8 mouse cellular contexts compared by ENCODE assay signal in genomic region chr5:88674703-88675442, GRCm38 (mm10). TPM values are rescaled to one million over a fixed set of nuclear protein-coding genes. Genes with fewer than 3 reads are reported as not detected.
DNase-seq lines count a peak whose midpoint lies in the region; ATAC-seq and TF ChIP-seq lines count a peak whose summit lies in the region.

No protein-coding gene starts in this region.

- TF ChIP-seq POLR2A in bone marrow, adult 2 months (IDR thresholded peaks at IDR 0.05; ENCODE audit: borderline replicate concordance, control insufficient read depth, low read depth, low read length), result no peak

- no peaks in the 10 kb centered on the region for H3K4me1 ChIP-seq in bone marrow, adult 2 months (ENCODE audit: control insufficient read depth, insufficient read depth, low read length)
- peaks cover 3% of the 10 kb centered on the region; the same call in 1 of the 2 replicates for H3K4me1 ChIP-seq in hindbrain, embryonic 11.5 days (replicated peaks; ENCODE audit: control insufficient read depth, insufficient read depth, low read length)
- H3K4me1 ChIP-seq in limb, embryonic 11.5 days (ENCODE audit: control insufficient read depth, insufficient read depth, low read length), result peaks cover 7% of the 10 kb centered on the region; the same call in 1 of the 2 replicates
- peaks cover 14% of the 10 kb centered on the region for H3K4me1 ChIP-seq in midbrain, embryonic 11.5 days (ENCODE audit: control insufficient read depth, insufficient read depth, low read length)

- WGBS in bone marrow, adult 2 months, result under 1% methylated on average over 44 of the region's 47 CpGs
- WGBS in hindbrain, embryonic 11.5 days, result 2% methylated on average over 36 of the region's 47 CpGs
- WGBS in limb, embryonic 11.5 days, result under 1% methylated on average over 36 of the region's 47 CpGs
- WGBS in midbrain, embryonic 11.5 days, result under 1% methylated on average over 35 of the region's 47 CpGs

- H3K36me3 ChIP-seq in hindbrain, embryonic 11.5 days (ENCODE audit: control insufficient read depth, insufficient read depth, low read length), result peaks cover 4% of the 10 kb centered on the region
- H3K36me3 ChIP-seq in limb, embryonic 11.5 days (ENCODE audit: control insufficient read depth, insufficient read depth, low read length), result peaks cover 3% of the 10 kb centered on the region; the same call in 1 of the 2 replicates
- peaks cover 6% of the 10 kb centered on the region; the same call in 1 of the 2 replicates for H3K36me3 ChIP-seq in midbrain, embryonic 11.5 days (ENCODE audit: control insufficient read depth, insufficient read depth, low read length)

- peak; percentile 51 for ATAC-seq in erythroid progenitor cell, adult 5-6 weeks (replicated peaks; ENCODE audit: low FRiP score, poor library complexity, severe bottlenecking)
- ATAC-seq in hindbrain, embryonic 11.5 days (ENCODE audit: low FRiP score), result peak; percentile 68
- ATAC-seq in limb, embryonic 11.5 days (ENCODE audit: insufficient number of reproducible peaks, low FRiP score, low TSS enrichment, low read depth), result peak; percentile 19; the same call in 1 of the 2 replicates
- ATAC-seq in midbrain, embryonic 11.5 days (ENCODE audit: low FRiP score), result no peak; the same call in 1 of the 2 replicates

- peak overlapping the region; percentile 93 for H3K27ac ChIP-seq in bone marrow, adult 2 months (ENCODE audit: control insufficient read depth, insufficient read depth, low read depth, low read length, poor library complexity)
- peak overlapping the region; percentile 96 for H3K27ac ChIP-seq in hindbrain, embryonic 11.5 days (ENCODE audit: low read depth, low read length)
- peak overlapping the region; percentile 95 for H3K27ac ChIP-seq in limb, embryonic 11.5 days (replicated peaks; ENCODE audit: low read depth, low read length)
- H3K27ac ChIP-seq in midbrain, embryonic 11.5 days (ENCODE audit: low read depth, low read length), result peak overlapping the region; percentile 91

- H3K27me3 ChIP-seq in hindbrain, embryonic 11.5 days (ENCODE audit: control insufficient read depth, insufficient read depth, low read length), result no peaks in the 10 kb centered on the region
- no peaks in the 10 kb centered on the region for H3K27me3 ChIP-seq in limb, embryonic 11.5 days (ENCODE audit: control insufficient read depth, insufficient read depth, low read length)
- no peaks in the 10 kb centered on the region for H3K27me3 ChIP-seq in midbrain, embryonic 11.5 days (ENCODE audit: control insufficient read depth, insufficient read depth, low read length)

- H3K4me3 ChIP-seq in bone marrow, adult 2 months (replicated peaks; ENCODE audit: control insufficient read depth, low read depth, low read length), result peak overlapping the region; percentile 80
- H3K4me3 ChIP-seq in hindbrain, embryonic 11.5 days (ENCODE audit: low read depth, low read length), result peak overlapping the region; percentile 96
- H3K4me3 ChIP-seq in limb, embryonic 11.5 days (ENCODE audit: low read depth, low read length), result peak overlapping the region; percentile 87
- peak overlapping the region; percentile 95 for H3K4me3 ChIP-seq in midbrain, embryonic 11.5 days (ENCODE audit: low read depth, low read length)

- H3K4me2 ChIP-seq in hindbrain, embryonic 11.5 days (replicated peaks; ENCODE audit: low read depth, low read length), result peak overlapping the region; percentile 69
- peak overlapping the region; percentile 72 for H3K4me2 ChIP-seq in limb, embryonic 11.5 days (ENCODE audit: low read depth, severe bottlenecking)
- H3K4me2 ChIP-seq in midbrain, embryonic 11.5 days, result peak overlapping the region; percentile 58

- TF ChIP-seq CTCF in bone marrow, adult 2 months (IDR thresholded peaks at IDR 0.05; ENCODE audit: control insufficient read depth, insufficient read depth, low read length), result no peak

- peak; percentile 19 to 23 for DNase-seq in layer of hippocampus, postnatal 25 days (ENCODE audit: extremely low spot score in 1 of 2, low spot score in 1 of 2)
- no peak for DNase-seq in layer of hippocampus, adult 9-10 months (ENCODE audit: low spot score)
- DNase-seq in hindbrain, embryonic 11.5 days (ENCODE audit: low spot score), result no peak
- DNase-seq in limb, embryonic 11.5 days (ENCODE audit: low spot score), result peak; percentile 56
- DNase-seq in midbrain, embryonic 11.5 days (ENCODE audit: low spot score, missing footprints), result peak; percentile 89
- peak; percentile 62 for DNase-seq in testis, postnatal 14 days (ENCODE audit: low spot score)

- no peaks in the 10 kb centered on the region for H3K9me3 ChIP-seq in hindbrain, embryonic 11.5 days (ENCODE audit: control insufficient read depth, low read length)
- H3K9me3 ChIP-seq in limb, embryonic 11.5 days (ENCODE audit: control insufficient read depth, low read length), result no peaks in the 10 kb centered on the region
- no peaks in the 10 kb centered on the region for H3K9me3 ChIP-seq in midbrain, embryonic 11.5 days (ENCODE audit: control insufficient read depth, low read length)

- peak overlapping the region; percentile 95 for H3K9ac ChIP-seq in hindbrain, embryonic 11.5 days (ENCODE audit: low read depth, low read length)
- peak overlapping the region; percentile 88 for H3K9ac ChIP-seq in limb, embryonic 11.5 days (ENCODE audit: low read length)
- H3K9ac ChIP-seq in midbrain, embryonic 11.5 days (ENCODE audit: low read length), result peak overlapping the region; percentile 97

RNA-seq across cellular contexts. Expression of gene Grsf1, which starts 1.1 kb away (rescaled TPM):
- 10 to 100 TPM; 94.2 to 98.6 TPM for total RNA-seq in layer of hippocampus, postnatal 25 days (2021)
- 13.1 and 22.7 TPM in 2 replicates for polyA plus RNA-seq in bone marrow, adult 2 months (2011; ENCODE audit: insufficient read depth, insufficient read length, low replicate concordance, missing spikeins)
- total RNA-seq in erythroid progenitor cell, adult 5-6 weeks (2015; ENCODE audit: low replicate concordance), result 18.4 and 21.4 TPM in 2 replicates
- total RNA-seq in erythroid progenitor cell, adult 5-6 weeks (2017; ENCODE audit: low replicate concordance), result 30.7 and 35.3 TPM in 2 replicates
- polyA plus RNA-seq in hindbrain, embryonic 11.5 days (2014; fragmentation: Nextera tagmentation; extraction: Ambion mirVana), result 96.5 and 111 TPM in 2 replicates
- polyA plus RNA-seq in limb, embryonic 11.5 days (2014; fragmentation: Nextera tagmentation; extraction: Ambion mirVana), result 74.7 and 75.1 TPM in 2 replicates
- 102 and 109 TPM in 2 replicates for polyA plus RNA-seq in midbrain, embryonic 11.5 days (2014; fragmentation: Nextera tagmentation; extraction: Ambion mirVana)

RNA-seq across cellular contexts. Expression of gene Mob1b, which starts 45.8 kb away (rescaled TPM):
- total RNA-seq in layer of hippocampus, postnatal 25 days (2021), result 10 to 100 TPM; 27.0 to 34.1 TPM
- polyA plus RNA-seq in bone marrow, adult 2 months (2011; ENCODE audit: insufficient read depth, insufficient read length, low replicate concordance, missing spikeins), result 9.2 and 13.1 TPM in 2 replicates
- 28.1 and 57.8 TPM in 2 replicates for total RNA-seq in erythroid progenitor cell, adult 5-6 weeks (2015; ENCODE audit: low replicate concordance)
- 19.1 and 28.9 TPM in 2 replicates for total RNA-seq in erythroid progenitor cell, adult 5-6 weeks (2017; ENCODE audit: low replicate concordance)
- polyA plus RNA-seq in hindbrain, embryonic 11.5 days (2014; fragmentation: Nextera tagmentation; extraction: Ambion mirVana), result 17.0 and 20.1 TPM in 2 replicates
- polyA plus RNA-seq in limb, embryonic 11.5 days (2014; fragmentation: Nextera tagmentation; extraction: Ambion mirVana), result 12.5 and 17.0 TPM in 2 replicates
- 16.7 and 18.3 TPM in 2 replicates for polyA plus RNA-seq in midbrain, embryonic 11.5 days (2014; fragmentation: Nextera tagmentation; extraction: Ambion mirVana)

Comparison
In these comparisons a context has a peak if more than half of its experiments do, and no peak if none do; other contexts are left out.
1. DNase-seq: peak in layer of hippocampus, postnatal 25 days (2 of 2), limb, embryonic 11.5 days (single experiment), midbrain, embryonic 11.5 days (single experiment) and testis, postnatal 14 days (single experiment); none in layer of hippocampus, adult 9-10 months (single experiment) and hindbrain, embryonic 11.5 days (single experiment).
2. Peak in every context shown above with its lines, with median percentiles within 50 percentile points of each other: H3K27ac ChIP-seq, H3K4me3 ChIP-seq, H3K4me2 ChIP-seq and H3K9ac ChIP-seq.